9 mouse cellular contexts compared by ENCODE assay signal in genomic region chr2:26298856-26299230, GRCm38 (mm10). TPM values are rescaled to one million over a fixed set of nuclear protein-coding genes. Genes with fewer than 3 reads are reported as not detected.
DNase-seq lines count a peak whose midpoint lies in the region; ATAC-seq and TF ChIP-seq lines count a peak whose summit lies in the region.
"Had no signal": no experiment of that assay in that cellular context is flagged by ENCODE, and none has a peak within 500 bp of the region (broad histone marks: within the 10 kb centered on the region; RNA-seq: fewer than 3 reads in every experiment).

No protein-coding gene starts in this region.

- H3K4me1 ChIP-seq in intestine, embryonic 14.5 days (replicated peaks; ENCODE audit: control insufficient read depth, insufficient read depth, low read length): peaks cover 13% of the 10 kb centered on the region
- 0 out of 2 replicates have a peak, but pooled peaks cover 4% of the 10 kb centered on the region for H3K4me1 ChIP-seq in intestine, postnatal 0 days (replicated peaks; ENCODE audit: control insufficient read depth, insufficient read depth, low read length)
- H3K4me1 ChIP-seq in hindbrain, embryonic 15.5 days (replicated peaks): peaks cover 47% of the 10 kb centered on the region
- H3K4me1 ChIP-seq in neural tube, embryonic 15.5 days: peaks cover 45% of the 10 kb centered on the region

- H3K27ac ChIP-seq in intestine, embryonic 14.5 days (ENCODE audit: low read depth): peak overlapping the region; percentile 64; the same call in 1 of the 2 replicates
- no peak overlapping the region for H3K27ac ChIP-seq in intestine, postnatal 0 days (ENCODE audit: low read depth, low read length)
- H3K27ac ChIP-seq in hindbrain, embryonic 15.5 days (replicated peaks): peak overlapping the region; percentile 84
- H3K27ac ChIP-seq in neural tube, embryonic 15.5 days (replicated peaks): peak overlapping the region; percentile 75
- H3K27ac ChIP-seq: macrophage had no signal

- 25% methylated on average over 4 of the region's 4 CpGs for WGBS in intestine, embryonic 14.5 days
- 21% methylated on average over 4 of the region's 4 CpGs for WGBS in intestine, postnatal 0 days
- 5% methylated on average over 4 of the region's 4 CpGs for WGBS in hindbrain, embryonic 15.5 days
- 22% methylated on average over 4 of the region's 4 CpGs for WGBS in neural tube, embryonic 15.5 days

- no peak overlapping the region for H3K4me3 ChIP-seq in intestine, embryonic 14.5 days (ENCODE audit: low read depth, low read length)
- H3K4me3 ChIP-seq in intestine, postnatal 0 days (ENCODE audit: low read depth, low read length): no peak overlapping the region
- H3K4me3 ChIP-seq in hindbrain, embryonic 15.5 days: no peak overlapping the region
- H3K4me3 ChIP-seq in neural tube, embryonic 15.5 days (replicated peaks): no peak overlapping the region

- DNase-seq in intestine, embryonic 14.5 days (ENCODE audit: low spot score): no peak
- DNase-seq in embryo, embryonic 11 days: peak; percentile 17
- DNase-seq in thymus, postnatal 0 days (ENCODE audit: low spot score): no peak
- DNase-seq in lung, postnatal 36 days: no peak

- no peaks in the 10 kb centered on the region for H3K36me3 ChIP-seq in intestine, embryonic 14.5 days (ENCODE audit: control insufficient read depth, insufficient read depth, low read length)
- H3K36me3 ChIP-seq in intestine, postnatal 0 days (ENCODE audit: control insufficient read depth, insufficient read depth): no peaks in the 10 kb centered on the region
- H3K36me3 ChIP-seq in hindbrain, embryonic 15.5 days: no peaks in the 10 kb centered on the region
- H3K36me3 ChIP-seq in neural tube, embryonic 15.5 days: no peaks in the 10 kb centered on the region

- peak overlapping the region; percentile 20; the same call in 1 of the 2 replicates for H3K4me2 ChIP-seq in intestine, embryonic 14.5 days (ENCODE audit: low read length)
- H3K4me2 ChIP-seq in intestine, postnatal 0 days (replicated peaks; ENCODE audit: low read depth): no peak overlapping the region
- peak overlapping the region; percentile 38 for H3K4me2 ChIP-seq in hindbrain, embryonic 15.5 days
- H3K4me2 ChIP-seq in neural tube, embryonic 15.5 days: peak overlapping the region; percentile 32

- H3K27me3 ChIP-seq in intestine, embryonic 14.5 days (replicated peaks; ENCODE audit: control insufficient read depth, insufficient read depth, low read length): peaks cover 3% of the 10 kb centered on the region; the same call in 1 of the 2 replicates
- H3K27me3 ChIP-seq in intestine, postnatal 0 days (replicated peaks; ENCODE audit: control insufficient read depth, insufficient read depth, low read length): no peaks in the 10 kb centered on the region; the same call in 1 of the 2 replicates
- H3K27me3 ChIP-seq in hindbrain, embryonic 15.5 days: no peaks in the 10 kb centered on the region
- no peaks in the 10 kb centered on the region for H3K27me3 ChIP-seq in neural tube, embryonic 15.5 days (replicated peaks)

- no peak for TF ChIP-seq CTCF in intestine, postnatal 0 days (IDR thresholded peaks at IDR 0.05; ENCODE audit: low read depth)

- no peak overlapping the region for H3K9ac ChIP-seq in intestine, embryonic 14.5 days (ENCODE audit: low read length)
- no peak overlapping the region for H3K9ac ChIP-seq in intestine, postnatal 0 days (ENCODE audit: low read depth, low read length)
- H3K9ac ChIP-seq in hindbrain, embryonic 15.5 days: peak overlapping the region; percentile 26; the same call in 1 of the 2 replicates
- H3K9ac ChIP-seq in neural tube, embryonic 15.5 days (replicated peaks): 0 out of 2 replicates have a peak overlapping the region, but pooled peaks have one; percentile 30

- no peaks in the 10 kb centered on the region for H3K9me3 ChIP-seq in intestine, embryonic 14.5 days (ENCODE audit: control insufficient read depth, low read length)
- H3K9me3 ChIP-seq in intestine, postnatal 0 days (ENCODE audit: control insufficient read depth): no peaks in the 10 kb centered on the region
- no peaks in the 10 kb centered on the region for H3K9me3 ChIP-seq in hindbrain, embryonic 15.5 days
- H3K9me3 ChIP-seq in neural tube, embryonic 15.5 days (replicated peaks): no peaks in the 10 kb centered on the region

- no peak for ATAC-seq in intestine, embryonic 14.5 days (replicated peaks; ENCODE audit: low FRiP score, low TSS enrichment, low read depth)
- no peak for ATAC-seq in intestine, postnatal 0 days
- ATAC-seq in hindbrain, embryonic 15.5 days (ENCODE audit: low FRiP score, low read depth): no peak; the same call in 1 of the 2 replicates
- ATAC-seq in neural tube, embryonic 15.5 days (ENCODE audit: low FRiP score): no peak
- ATAC-seq in monocyte, adult 5-6 weeks (replicated peaks; ENCODE audit: insufficient number of reproducible peaks, low FRiP score, low TSS enrichment, poor library complexity, severe bottlenecking): no peak

RNA-seq across cellular contexts. Expression of gene Ccdc187, which starts 4.5 kb away (rescaled TPM):
- 0.50 and 0.51 TPM in 2 replicates for polyA plus RNA-seq in intestine, embryonic 14.5 days (2014; fragmentation: Nextera tagmentation; extraction: Ambion mirVana)
- 0.09 and 0.21 TPM in 2 replicates for polyA plus RNA-seq in intestine, postnatal 0 days (2015; fragmentation: Nextera tagmentation; extraction: Ambion mirVana)
- polyA plus RNA-seq in hindbrain, embryonic 15.5 days (2015; fragmentation: Nextera tagmentation; extraction: Ambion mirVana): 0.16 and 0.25 TPM in 2 replicates
- polyA plus RNA-seq in neural tube, embryonic 15.5 days (2015; fragmentation: Nextera tagmentation; extraction: Ambion mirVana): 0.03 and 0.11 TPM in 2 replicates
- 0.04 TPM in 2 replicates for polyA plus RNA-seq in thymus, postnatal 0 days (2015; fragmentation: Nextera tagmentation; extraction: Ambion mirVana)
- not detected in 3 replicates for total RNA-seq in monocyte, adult 5-6 weeks (2017)
- polyA plus RNA-seq: macrophage had no signal

RNA-seq across cellular contexts. Expression of gene Gpsm1, which starts 16.5 kb away (rescaled TPM):
- polyA plus RNA-seq in intestine, embryonic 14.5 days (2014; fragmentation: Nextera tagmentation; extraction: Ambion mirVana): 23.4 and 26.7 TPM in 2 replicates
- polyA plus RNA-seq in intestine, postnatal 0 days (2015; fragmentation: Nextera tagmentation; extraction: Ambion mirVana): 6.3 and 6.9 TPM in 2 replicates
- 177 and 199 TPM in 2 replicates for polyA plus RNA-seq in hindbrain, embryonic 15.5 days (2015; fragmentation: Nextera tagmentation; extraction: Ambion mirVana)
- polyA plus RNA-seq in neural tube, embryonic 15.5 days (2015; fragmentation: Nextera tagmentation; extraction: Ambion mirVana): 130 and 158 TPM in 2 replicates
- 12.5 and 13.7 TPM in 2 replicates for polyA plus RNA-seq in thymus, postnatal 0 days (2015; fragmentation: Nextera tagmentation; extraction: Ambion mirVana)
- total RNA-seq in monocyte, adult 5-6 weeks (2017): 10.2 to 26.9 TPM (median 12.7 TPM) in 3 replicates

RNA-seq across cellular contexts. Expression of gene Dnlz, which starts 53.1 kb away (rescaled TPM):
- polyA plus RNA-seq in intestine, embryonic 14.5 days (2014; fragmentation: Nextera tagmentation; extraction: Ambion mirVana): 25.4 and 29.2 TPM in 2 replicates
- 16.4 and 17.0 TPM in 2 replicates for polyA plus RNA-seq in intestine, postnatal 0 days (2015; fragmentation: Nextera tagmentation; extraction: Ambion mirVana)
- 28.3 and 32.6 TPM in 2 replicates for polyA plus RNA-seq in hindbrain, embryonic 15.5 days (2015; fragmentation: Nextera tagmentation; extraction: Ambion mirVana)
- polyA plus RNA-seq in neural tube, embryonic 15.5 days (2015; fragmentation: Nextera tagmentation; extraction: Ambion mirVana): 29.8 and 33.4 TPM in 2 replicates
- 22.2 and 24.5 TPM in 2 replicates for polyA plus RNA-seq in thymus, postnatal 0 days (2015; fragmentation: Nextera tagmentation; extraction: Ambion mirVana)
- 3.4 to 8.6 TPM (median 3.7 TPM) in 3 replicates for total RNA-seq in monocyte, adult 5-6 weeks (2017)

Comparison
In these comparisons a context has a peak if more than half of its experiments do, and no peak if none do; other contexts are left out.
1. H3K9ac ChIP-seq: peak in hindbrain, embryonic 15.5 days (single experiment) and neural tube, embryonic 15.5 days (single experiment); none in intestine, embryonic 14.5 days (single experiment) and intestine, postnatal 0 days (single experiment).